Mouse (Mus musculus) erythroblast, embryonic 14.5 days (primary cell): ENCODE data around the gene Gm10272. TPM values are rescaled to one million over a fixed set of nuclear protein-coding genes. Genes with fewer than 3 reads are reported as not detected.
"Not testable (repeated sequence)": the region's sequence is repeated elsewhere in the genome, so short reads cannot be mapped to it uniquely, and the experiment has no call there.

Source experiments
- H3K27me3 ChIP-seq: 2 replicates; pipeline ENCODE4 v1.6.1; 2012; ENCODE audit warnings: inconsistent platforms; ENCODE audit not compliant: control insufficient read depth
- H3K36me3 ChIP-seq: 2 replicates; pipeline ENCODE4 v1.6.1; 2012; ENCODE audit warnings: mild to moderate bottlenecking, inconsistent platforms; ENCODE audit not compliant: control insufficient read depth
- H3K4me1 ChIP-seq: 2 replicates; pipeline ENCODE4 v1.6.1; 2012; ENCODE audit warnings: inconsistent platforms; ENCODE audit not compliant: control insufficient read depth
- H3K4me3 ChIP-seq: replicated peaks from 2 replicates; pipeline ENCODE3; 2012; ENCODE audit warnings: moderate library complexity, mild to moderate bottlenecking, inconsistent platforms
- H3K9me3 ChIP-seq: 2 replicates; pipeline ENCODE4 v1.6.1; 2012; ENCODE audit warnings: low read length, inconsistent platforms, mixed read lengths; ENCODE audit not compliant: control insufficient read depth
- GATA1 ChIP-seq: IDR thresholded peaks from 2 replicates; pipeline ENCODE4 v1.6.1; 2012; ENCODE audit warnings: low read length, inconsistent platforms, mixed read lengths
- TAL1 ChIP-seq: IDR thresholded peaks from 3 replicates; pipeline ENCODE4 v1.6.1; 2012; ENCODE audit warnings: low read length, inconsistent platforms, mixed read lengths
- polyA plus RNA-seq: library from polyadenylated mRNA; stranded (reverse); fragments of >175 nt; gene quantifications from 2 replicates; pipeline ENCODE4 v1.2.3, GENCODE M21; 2012

Gm10272 gene
- polyA plus RNA-seq, 1 experiment: not detected

GRCm38 (mm10) chr10:77682994-77683393 lies 23.4 kb upstream of the Gm10272 start:
- TF ChIP-seq GATA1 (no peak), TAL1 (no peak)
- Histone ChIP-seq H3K4me1 (no peaks in the 10 kb centered on the region), H3K4me3 (no peak overlapping the region), H3K36me3 (no peaks in the 10 kb centered on the region), H3K9me3 (peaks cover 4% of the 10 kb centered on the region; the same call in 1 of the 2 replicates), H3K27me3 (peaks cover 87% of the 10 kb centered on the region)

GRCm38 (mm10) chr10:77684181-77684580 lies 22.2 kb upstream of the Gm10272 start:
- H3K36me3 ChIP-seq: no peaks in the 10 kb centered on the region
- no peak overlapping the region for H3K4me3 ChIP-seq
- H3K27me3 ChIP-seq: peaks cover 85% of the 10 kb centered on the region
- H3K4me1 ChIP-seq: no peaks in the 10 kb centered on the region
- no peaks in the 10 kb centered on the region for H3K9me3 ChIP-seq
- TF ChIP-seq TAL1 (no peak), GATA1 (no peak)

- Histone ChIP-seq H3K36me3 (no peaks in the 10 kb centered on the region), H3K4me3 (no peak within 1 kb of the TSS), H3K9me3 (no peaks in the 10 kb centered on the region), H3K4me1 (no peaks in the 10 kb centered on the region), H3K27me3 (peaks cover 75% of the 10 kb centered on the region)
- TF ChIP-seq GATA1: no peak
- TF ChIP-seq TAL1: no peak
These were observed 20.3 kb upstream of the Gm10272 start, which contains the start of gene Tspear for GRCm38 (mm10) chr10:77685895-77686664. Gene Tspear (plus strand): TSS chr10:77686569.

DNA sequence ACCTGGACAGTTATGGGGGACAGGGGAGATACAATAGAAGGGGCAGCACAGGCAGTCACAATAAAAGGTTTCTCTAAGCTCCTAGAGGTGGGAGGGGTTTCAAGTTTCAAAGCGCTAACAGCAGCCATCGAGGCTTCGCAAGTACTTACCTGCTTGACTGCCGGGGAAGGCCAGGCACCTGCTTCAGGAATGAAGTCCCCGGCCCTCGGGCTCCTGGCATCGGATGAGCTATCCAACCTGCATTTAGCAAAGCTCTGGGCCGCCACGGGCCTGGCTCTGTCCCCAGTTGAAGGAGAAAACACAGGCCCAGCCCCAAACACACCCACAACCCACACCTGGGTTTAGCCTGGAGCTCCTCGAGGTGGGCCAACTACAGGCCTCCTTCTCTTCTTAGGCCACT lies 19.4 kb upstream of the Gm10272 start:
- Histone ChIP-seq H3K4me3 (no peak overlapping the region), H3K4me1 (no peaks in the 10 kb centered on the region), H3K9me3 (no peaks in the 10 kb centered on the region), H3K36me3 (no peaks in the 10 kb centered on the region), H3K27me3 (peaks cover 70% of the 10 kb centered on the region)
- TF ChIP-seq GATA1 (no peak), TAL1 (no peak)

DNA sequence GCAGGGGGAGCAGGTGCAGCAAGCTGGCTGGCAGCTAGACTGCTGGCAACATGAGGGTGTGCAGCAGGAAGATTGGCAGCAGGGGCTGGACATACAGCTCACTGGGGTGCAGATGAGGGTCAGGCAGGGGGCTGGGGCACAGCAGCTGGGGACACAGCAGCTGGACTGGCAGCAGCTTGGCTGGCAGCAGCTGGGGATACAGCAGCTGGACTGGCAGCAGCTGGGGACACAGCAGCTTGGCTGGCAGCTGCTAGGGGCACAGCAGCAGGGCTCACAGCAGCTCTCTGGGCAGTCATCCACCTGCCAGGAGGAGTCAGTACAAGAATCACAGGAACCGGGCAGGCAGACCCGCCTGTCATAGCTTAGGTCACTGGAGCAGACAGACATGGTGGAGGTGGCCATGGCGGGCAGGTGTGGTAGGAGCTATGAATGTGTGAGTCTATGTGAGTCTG lies 16.0 kb upstream of the Gm10272 start, which contains the start of gene Gm19402:
TSS of gene Gm19402 (minus strand) at position 402 of the 452 bp plus-strand sequence.
- not testable (repeated sequence) for H3K4me3 ChIP-seq
- peaks cover 42% of the 10 kb centered on the region for H3K27me3 ChIP-seq

DNA sequence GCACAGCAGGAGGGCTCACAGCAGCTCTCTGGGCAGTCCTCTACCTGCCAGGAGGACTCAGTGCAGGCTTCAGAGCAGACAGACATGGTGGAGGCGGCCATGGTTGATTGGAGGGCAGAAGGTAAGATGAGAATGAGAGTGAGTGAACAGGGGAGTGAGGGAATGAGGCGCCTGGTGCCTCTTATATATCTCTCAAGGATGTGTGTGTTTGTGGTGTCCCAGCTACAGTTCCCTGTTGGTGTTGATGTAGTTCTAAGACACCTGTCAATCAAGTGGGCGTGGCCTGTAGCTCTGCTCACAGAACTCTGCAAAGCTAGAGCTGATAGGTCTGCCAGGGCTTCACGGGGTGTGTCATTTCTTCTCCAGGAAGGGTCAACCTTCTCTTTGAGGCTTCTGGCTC lies 9.3 kb upstream of the Gm10272 start, which contains the start of gene Gm9508:
TSS of gene Gm9508 (minus strand) at position 101 of the 400 bp plus-strand sequence.
- Histone ChIP-seq H3K36me3 (no peaks in the 10 kb centered on the region), H3K4me1 (no peaks in the 10 kb centered on the region), H3K27me3 (no peaks in the 10 kb centered on the region), H3K4me3 (no peak within 1 kb of the TSS), H3K9me3 (no peaks in the 10 kb centered on the region)
- TF ChIP-seq GATA1: no peak
- no peak for TF ChIP-seq TAL1

More for the DNA sequence above, 16.0 kb upstream of the Gm10272 start, which contains the start of gene Gm19402:
- H3K9me3 ChIP-seq, H3K36me3 ChIP-seq, H3K4me1 ChIP-seq: not testable (repeated sequence)

GRCm38 (mm10) chr10:77709831-77710230 lies 3.4 kb downstream of the Gm10272 start:
- H3K4me1 ChIP-seq: no peaks in the 10 kb centered on the region
- no peaks in the 10 kb centered on the region for H3K27me3 ChIP-seq
- H3K36me3 ChIP-seq: no peaks in the 10 kb centered on the region
- H3K9me3 ChIP-seq: peaks cover 10% of the 10 kb centered on the region
- H3K4me3 ChIP-seq: no peak overlapping the region
- TF ChIP-seq TAL1 (no peak), GATA1 (no peak)

DNA sequence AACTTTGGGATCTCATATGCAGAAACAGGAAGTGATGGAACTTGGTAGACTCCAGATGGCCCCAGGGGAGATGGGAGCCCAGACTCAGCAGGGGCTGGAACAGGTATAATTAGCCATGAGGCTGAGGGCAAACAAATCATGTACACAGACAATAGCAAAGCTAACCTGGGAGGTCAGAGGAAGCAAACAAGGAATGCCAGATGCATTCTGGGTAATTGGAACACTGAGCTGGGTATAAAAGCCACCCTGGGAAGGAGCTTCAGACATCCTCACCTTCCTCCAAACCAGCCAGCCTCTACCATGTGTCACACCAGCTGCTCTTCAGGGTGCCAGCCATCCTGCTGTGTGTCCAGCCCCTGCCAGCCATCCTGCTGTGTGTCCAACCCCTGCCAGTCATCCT lies 4.7 kb downstream of the Gm10272 start, which contains the start of gene Gm10024:
TSS of gene Gm10024 (plus strand) at position 301 of the 400 bp plus-strand sequence.
- H3K4me1 ChIP-seq, H3K36me3 ChIP-seq, H3K4me3 ChIP-seq, H3K27me3 ChIP-seq: not testable (repeated sequence)
- H3K9me3 ChIP-seq: peaks cover 10% of the 10 kb centered on the region

- Histone ChIP-seq H3K9me3 (peaks cover 5% of the 10 kb centered on the region), H3K27me3 (no peaks in the 10 kb centered on the region), H3K4me1 (no peaks in the 10 kb centered on the region), H3K36me3 (no peaks in the 10 kb centered on the region), H3K4me3 (no peak overlapping the region)
- TF ChIP-seq GATA1 (no peak), TAL1 (no peak)
These were observed 7.3 kb downstream of the Gm10272 start for GRCm38 (mm10) chr10:77713734-77714133.
